Mouse (Mus musculus) CH12.LX (cell line): ENCODE measurements around the gene Flad1. TPM values are rescaled to one million over a fixed set of nuclear protein-coding genes. Genes with fewer than 3 reads are reported as not detected.

Source experiments
- DNase-seq: peaks from one replicate; pipeline ENCODE4 v3.0.0-alpha.2; 2013; ENCODE audit errors: extremely low read depth
- H3K27ac ChIP-seq: 2 replicates; pipeline ENCODE4 v1.5.1; 2012; ENCODE audit warnings: low read depth, mild to moderate bottlenecking, control low read depth, moderate library complexity; ENCODE audit not compliant: insufficient read depth
- H3K27me3 ChIP-seq: replicated peaks from 2 replicates; pipeline ENCODE3; 2012; ENCODE audit warnings: inconsistent platforms
- H3K36me3 ChIP-seq, 2 experiments: replicated peaks in 1 of 2; 2 replicates each; pipeline versions ENCODE3 to v1.6.1; 2012; ENCODE audit warnings: inconsistent platforms in 1 of 2, low read length in 1 of 2, mild to moderate bottlenecking in 1 of 2, mixed read lengths in 1 of 2, moderate library complexity in 1 of 2; ENCODE audit not compliant: control insufficient read depth in 1 of 2, insufficient read depth in 1 of 2
- H3K4me1 ChIP-seq, 2 experiments: 2 replicates each; pipeline ENCODE4 v1.6.1; 2012; ENCODE audit warnings: inconsistent platforms in 1 of 2, moderate library complexity in 1 of 2; ENCODE audit not compliant: insufficient read depth in 2 of 2, control insufficient read depth in 1 of 2
- H3K4me2 ChIP-seq: 2 replicates; pipeline ENCODE4 v1.6.1; 2012; ENCODE audit warnings: low read depth, mild to moderate bottlenecking, control low read depth; ENCODE audit not compliant: poor library complexity, insufficient read depth, severe bottlenecking
- H3K4me3 ChIP-seq, 3 experiments: fragments of 150-350 bp in 1 of 3; sonication (generic) in 1 of 3; replicated peaks in 1 of 3; 2 replicates each; pipeline versions ENCODE3 to v1.5.1; 2011 to 2012; ENCODE audit warnings: low read depth in 2 of 3, low read length in 2 of 3, mild to moderate bottlenecking in 2 of 3, moderate library complexity in 2 of 3, control low read depth in 1 of 3, improper control_type of control experiment in 1 of 3, inconsistent platforms in 1 of 3, mixed read lengths in 1 of 3; ENCODE audit not compliant: poor library complexity in 1 of 3
- H3K79me2 ChIP-seq: replicated peaks from 2 replicates; pipeline ENCODE4 v1.6.1; 2012; ENCODE audit warnings: mild to moderate bottlenecking, moderate library complexity; ENCODE audit not compliant: control insufficient read depth, poor library complexity, insufficient read depth, severe bottlenecking; ENCODE audit errors: extremely low read depth
- H3K9ac ChIP-seq: 2 replicates; pipeline ENCODE4 v1.6.1; 2012; ENCODE audit warnings: low read depth, mild to moderate bottlenecking, control low read depth, moderate library complexity; ENCODE audit not compliant: insufficient read depth
- H3K9me3 ChIP-seq: replicated peaks from 2 replicates; pipeline ENCODE3; 2012; ENCODE audit warnings: low read length, inconsistent platforms, mixed read lengths
- BHLHE40 ChIP-seq: IDR thresholded peaks from 2 replicates; pipeline ENCODE4 v1.6.1; 2011; ENCODE audit warnings: mild to moderate bottlenecking, low read depth, low read length, improper control_type of control experiment
- CHD1 ChIP-seq: IDR thresholded peaks from 2 replicates; pipeline ENCODE4 v1.6.1; 2012; ENCODE audit warnings: low read depth, low read length, improper control_type of control experiment, inconsistent platforms
- CHD2 ChIP-seq: IDR thresholded peaks from 2 replicates; pipeline ENCODE4 v1.6.1; 2011; ENCODE audit warnings: low read length, improper control_type of control experiment
- ETS1 ChIP-seq: conservative IDR thresholded peaks from 2 replicates; pipeline ENCODE4 v1.6.1; 2012; ENCODE audit warnings: low read depth, mild to moderate bottlenecking, inconsistent platforms, low read length, improper control_type of control experiment, moderate library complexity
- IRF4 ChIP-seq: IDR thresholded peaks from 2 replicates; pipeline ENCODE4 v1.6.1; 2014; ENCODE audit warnings: low read depth, mild to moderate bottlenecking, inconsistent platforms, low read length, improper control_type of control experiment
- JUN ChIP-seq: IDR thresholded peaks from 2 replicates; pipeline ENCODE4 v1.6.1; 2011; ENCODE audit warnings: low read depth, mild to moderate bottlenecking, low read length, improper control_type of control experiment, moderate library complexity; ENCODE audit not compliant: insufficient read depth
- MAZ ChIP-seq: IDR thresholded peaks from 2 replicates; pipeline ENCODE4 v1.6.1; 2012; ENCODE audit warnings: low read depth, mild to moderate bottlenecking, inconsistent platforms, low read length, improper control_type of control experiment, moderate library complexity
- MEF2A ChIP-seq: IDR thresholded peaks from 2 replicates; pipeline ENCODE4 v1.6.1; 2014; ENCODE audit warnings: low read depth, mild to moderate bottlenecking, inconsistent platforms, low read length, improper control_type of control experiment, borderline replicate concordance
- NELFE ChIP-seq: IDR thresholded peaks from 2 replicates; pipeline ENCODE4 v1.6.1; 2011; ENCODE audit warnings: low read depth, low read length, improper control_type of control experiment
- NRF1 ChIP-seq: IDR thresholded peaks from 2 replicates; pipeline ENCODE4 v1.6.1; 2014; ENCODE audit warnings: low read depth, mild to moderate bottlenecking, inconsistent platforms, low read length, improper control_type of control experiment, moderate library complexity
- RAD21 ChIP-seq: IDR thresholded peaks from 2 replicates; pipeline ENCODE4 v1.6.1; 2011; ENCODE audit warnings: low read depth, mild to moderate bottlenecking, low read length, improper control_type of control experiment, moderate library complexity
- SIN3A ChIP-seq: IDR thresholded peaks from 2 replicates; pipeline ENCODE4 v1.6.1; 2012; ENCODE audit warnings: low read length, improper control_type of control experiment, inconsistent platforms
- TBP ChIP-seq: conservative IDR thresholded peaks from 2 replicates; pipeline ENCODE4 v1.6.1; 2011; ENCODE audit warnings: low read depth, low read length, improper control_type of control experiment
- TCF12 ChIP-seq: IDR thresholded peaks from 2 replicates; pipeline ENCODE4 v1.6.1; 2014; ENCODE audit warnings: low read depth, mild to moderate bottlenecking, inconsistent platforms, low read length, improper control_type of control experiment
- UBTF ChIP-seq: IDR thresholded peaks from 2 replicates; pipeline ENCODE4 v1.6.1; 2012; ENCODE audit warnings: low read depth, mild to moderate bottlenecking, inconsistent platforms, low read length, improper control_type of control experiment, moderate library complexity
- USF1 ChIP-seq: IDR thresholded peaks from 2 replicates; pipeline ENCODE4 v1.6.1; 2014; ENCODE audit warnings: low read depth, mild to moderate bottlenecking, inconsistent platforms, low read length, improper control_type of control experiment
- dilution Hi-C: fragments of 300-500 bp; cut with MboI; formaldehyde crosslinking; loops from 2 replicates; pipeline ENCODE4 v1.14.3; 2020; ENCODE audit warnings: low sequenced_read_pairs; ENCODE audit not compliant: extremely low pct_unique_long_range_greater_than_20kb, extremely low pct_ligation_motif_present
- in situ Hi-C: fragments of 300-500 bp; cut with MboI; formaldehyde crosslinking; loops from 3 replicates; pipeline ENCODE4 v1.14.3; 2019; ENCODE audit warnings: low sequenced_read_pairs, low pct_ligation_motif_present, low pct_unique_long_range_greater_than_20kb, mixed read lengths
- polyA plus RNA-seq: library from polyadenylated mRNA; unstranded; fragments of >175 nt; gene quantifications from 2 replicates; pipeline ENCODE4 v1.2.1, GENCODE M21; 2012; ENCODE audit warnings: low read depth; ENCODE audit not compliant: insufficient read length
- total RNA-seq, 2 experiments: library from RNA; depleted of rRNA; stranded (reverse); fragments of 300-350 nt in 1 of 2; fragments of >200 nt in 1 of 2; gene quantifications; 2 replicates each; pipeline ENCODE4 v1.2.3; 2012 to 2014

Gene Flad1
- total and polyA plus RNA-seq, 3 experiments, result 26.0 to 31.1 (median 26.9) TPM

DNA sequence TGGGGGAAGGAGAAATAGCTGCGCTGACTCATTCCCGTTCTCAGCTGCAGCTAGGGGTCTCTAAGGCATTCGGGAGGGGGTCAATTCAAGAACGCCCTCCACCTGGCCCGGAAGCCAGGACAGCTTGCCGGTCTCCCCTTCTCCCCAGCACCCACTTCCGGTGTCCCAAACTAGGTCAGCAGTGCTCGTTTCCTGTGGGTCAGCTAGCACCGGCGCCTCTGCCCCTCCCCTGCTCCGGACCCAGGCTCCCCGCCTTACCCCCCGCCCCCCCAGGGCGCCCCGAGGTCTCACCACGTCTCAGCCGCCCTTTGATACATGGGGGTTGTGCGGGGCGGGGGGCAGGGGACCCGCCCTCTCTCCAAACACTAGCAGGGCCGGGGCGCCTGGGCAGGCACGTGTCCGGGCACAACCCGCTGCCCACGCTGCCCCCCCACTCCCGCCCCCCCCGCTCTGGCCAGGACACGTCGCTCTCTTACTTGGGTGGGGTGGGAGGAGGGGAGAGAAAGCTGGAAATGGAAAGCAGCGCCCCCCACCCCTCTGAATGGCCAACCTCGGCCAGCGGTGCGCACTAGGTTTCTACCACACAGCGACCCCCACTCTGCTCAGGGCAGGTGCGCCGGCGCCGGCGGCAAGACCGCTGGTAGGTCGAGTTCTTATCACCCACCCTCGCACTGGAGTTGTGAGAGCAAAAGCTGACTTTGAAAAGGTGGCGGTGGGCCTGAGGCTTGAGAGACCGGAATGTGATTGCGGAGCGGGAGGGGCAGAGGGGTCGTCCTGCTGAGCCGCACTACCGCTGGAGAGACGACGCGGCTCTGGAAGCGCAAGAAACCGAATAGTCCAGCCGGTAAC, 19.8 kb downstream of the Flad1 start (continued):
- TF ChIP-seq JUN (0 out of 2 replicates have a peak, but pooled peaks have one; percentile 41), RAD21 (no peak), IRF4 (peak; percentile 86), BHLHE40 (peak; percentile 71), MAZ (peak; percentile 81; the same call in 1 of the 2 replicates), SIN3A (peak; percentile 63; the same call in 1 of the 2 replicates), USF1 (no peak), CHD2 (peak; percentile 67)

DNA sequence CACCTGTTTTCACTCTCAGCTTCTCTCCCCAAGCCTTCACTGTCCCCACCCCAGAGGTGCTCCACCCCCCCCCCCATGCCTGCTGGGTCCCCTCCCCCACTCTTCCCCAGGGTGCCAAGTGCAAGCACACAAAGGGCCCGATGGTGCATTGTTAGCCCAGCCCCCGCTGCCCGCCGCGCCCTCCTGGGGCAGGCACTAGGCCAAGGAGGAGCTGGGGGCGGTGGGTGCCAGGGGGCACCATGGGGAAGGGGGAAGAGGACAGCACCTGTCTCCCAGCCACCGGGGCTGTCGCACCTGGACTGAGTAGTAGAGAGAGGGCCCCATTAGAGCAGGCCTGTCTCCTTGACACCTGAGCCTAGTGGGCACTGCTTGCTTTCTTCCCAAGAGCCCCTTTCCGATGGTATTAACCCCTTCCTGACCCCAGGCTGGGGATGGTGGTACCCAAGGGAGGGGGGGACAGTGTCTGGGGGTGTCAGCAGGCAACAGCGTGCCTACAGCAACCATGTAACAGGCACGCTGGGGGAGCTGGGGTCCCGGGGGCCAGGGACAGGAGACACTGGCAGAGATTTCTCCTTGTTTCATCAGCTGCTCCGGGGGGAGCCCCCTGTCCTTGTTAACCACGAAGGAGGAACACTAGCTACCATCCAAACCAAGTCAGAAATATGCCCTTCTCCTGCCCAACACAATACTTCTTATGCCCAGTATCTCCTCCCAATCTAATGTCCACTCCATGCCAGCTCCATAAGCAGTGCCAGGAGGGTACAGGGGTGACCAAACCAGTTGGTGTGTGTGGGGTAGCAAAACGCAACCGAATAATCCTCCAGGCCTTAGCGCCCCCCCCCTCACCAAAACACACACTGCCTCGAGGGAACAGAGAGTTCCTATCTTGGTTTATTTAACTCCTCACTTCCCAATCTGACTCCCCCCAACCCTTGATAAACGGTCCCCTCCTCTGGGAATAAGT, 20.7 kb downstream of the Flad1 start:
- Histone ChIP-seq H3K4me2 (peak overlapping the region; percentile 79), H3K9ac (peak overlapping the region; percentile 97), H3K36me3 (peaks cover 0 to 4% of the 10 kb centered on the region in 2 experiments), H3K27ac (peak overlapping the region; percentile 99), H3K27me3 (no peaks in the 10 kb centered on the region), H3K4me3 (peak overlapping the region; percentile 60 to 86 (median 85)), H3K79me2 (peaks cover 32% of the 10 kb centered on the region), H3K9me3 (no peaks in the 10 kb centered on the region), H3K4me1 (peaks cover 6 to 53% of the 10 kb centered on the region in 2 experiments)
- peak; percentile 67 for DNase-seq
- TF ChIP-seq MEF2A (peak; percentile 7; the same call in 1 of the 2 replicates), MAZ (peak; percentile 64; the same call in 1 of the 2 replicates), CHD1 (no peak), TCF12 (peak; percentile 22), UBTF (no peak), BHLHE40 (0 out of 2 replicates have a peak, but pooled peaks have one; percentile 15), NELFE (0 out of 2 replicates have a peak, but pooled peaks have one; percentile 7), ETS1 (no peak), NRF1 (no peak), CHD2 (peak; percentile 53; the same call in 1 of the 2 replicates), TBP (0 out of 2 replicates have a peak, but pooled peaks have one; percentile 23)
- in situ Hi-C loops, result no loop called here
- dilution Hi-C loops, result no loop called here
